ENCODE assay signal across 15 mouse cellular contexts in the genomic region with DNA sequence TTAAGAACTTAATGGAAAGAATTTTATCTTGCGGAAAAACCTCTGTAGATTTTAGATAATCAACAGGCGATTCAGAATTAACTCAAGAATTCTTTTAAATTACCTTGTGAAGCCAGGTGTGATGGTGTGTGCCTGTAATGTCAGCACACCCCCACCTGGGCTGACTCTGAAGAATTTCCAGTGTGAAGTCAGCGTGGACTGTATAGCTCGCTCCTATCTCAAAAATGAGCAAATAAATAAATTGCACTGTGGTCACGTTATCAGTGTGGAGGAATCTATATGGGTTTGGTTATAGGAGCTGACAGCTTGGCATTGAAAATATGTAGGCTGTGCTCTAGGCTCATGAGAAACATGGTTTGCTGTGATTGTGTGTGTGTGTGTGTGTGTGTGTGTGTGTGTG.
"Had no signal": no experiment of that assay in that cellular context is flagged by ENCODE, and none has a peak within 500 bp of the region (broad histone marks: within the 10 kb centered on the region; RNA-seq: fewer than 3 reads in every experiment).

No protein-coding gene starts in this region.

- H3K4me3 ChIP-seq: layer of hippocampus, adult 2 months; limb, embryonic 13.5 days; midbrain, embryonic 15.5 days; neural tube, embryonic 13.5 days had no signal

- ATAC-seq: lung, postnatal 0 days; midbrain, embryonic 15.5 days had no signal

- DNase-seq: kidney, postnatal 10 days; kidney, postnatal 4 days; left cerebral cortex, postnatal 4 days; lung, adult 2 months; lung, postnatal 36 days; right cerebral cortex, adult 18-20 months; right cerebral cortex, postnatal 25 days; thymus, postnatal 36 days had no signal

- H3K4me2 ChIP-seq: limb, embryonic 13.5 days; midbrain, embryonic 11.5 days; midbrain, embryonic 15.5 days; neural tube, embryonic 13.5 days had no signal

- H3K36me3 ChIP-seq: midbrain, embryonic 15.5 days; neural tube, embryonic 13.5 days had no signal

- H3K9me3 ChIP-seq: limb, embryonic 13.5 days; midbrain, embryonic 15.5 days; neural tube, embryonic 13.5 days had no signal

- H3K27me3 ChIP-seq: limb, embryonic 13.5 days had no signal

- H3K27ac ChIP-seq: layer of hippocampus, adult 2 months; limb, embryonic 13.5 days; liver, embryonic 14.5 days; midbrain, embryonic 15.5 days; neural tube, embryonic 13.5 days had no signal

- H3K9ac ChIP-seq: limb, embryonic 13.5 days; liver, embryonic 14.5 days; midbrain, embryonic 15.5 days; neural tube, embryonic 13.5 days had no signal
